ENCODE assay signal across 8 mouse cellular contexts in the genomic region with DNA sequence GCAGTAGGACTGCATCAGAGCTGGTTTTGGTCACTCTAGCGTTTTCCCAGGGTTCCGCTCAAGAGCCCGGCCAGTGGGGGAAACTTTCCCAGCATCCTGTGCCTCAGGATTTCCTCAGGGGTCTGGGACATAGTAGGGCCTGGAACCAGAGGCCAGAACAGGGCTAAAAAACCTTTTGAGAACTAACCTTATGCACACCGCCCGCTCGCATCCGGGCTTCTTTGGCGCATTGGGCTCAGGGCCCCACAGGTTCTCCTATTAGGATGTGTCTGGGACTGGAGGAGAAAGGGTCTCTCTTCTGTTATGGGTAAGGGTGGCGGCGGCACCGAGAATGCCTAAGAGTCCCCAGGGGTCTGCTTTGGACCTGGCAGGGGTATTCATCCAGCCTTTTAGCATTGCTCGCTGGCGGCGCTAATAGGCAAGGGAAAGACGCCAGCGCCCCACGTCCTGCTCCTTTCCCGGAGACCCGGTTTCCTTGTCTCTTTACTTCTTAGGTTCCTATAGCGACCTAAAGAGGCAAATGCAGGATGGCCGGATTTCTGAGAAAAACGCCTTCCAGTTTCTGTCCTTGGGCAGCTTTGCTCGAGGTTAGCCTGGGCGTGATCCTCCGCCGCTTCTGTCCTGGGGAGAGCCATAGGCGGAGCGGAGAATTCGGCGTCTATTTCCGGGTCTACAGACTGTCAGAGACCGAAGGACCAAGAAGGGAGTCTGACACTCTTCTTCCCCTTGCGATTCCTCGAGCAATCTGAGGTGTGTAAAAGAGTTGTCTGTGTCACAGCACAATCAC. TPM values are rescaled to one million over a fixed set of nuclear protein-coding genes. Genes with fewer than 3 reads are reported as not detected.
DNase-seq lines count a peak whose midpoint lies in the region; ATAC-seq and TF ChIP-seq lines count a peak whose summit lies in the region.

No protein-coding gene starts in this region.

- peak overlapping the region; percentile 1; the same call in 1 of the 2 replicates for H3K4me2 ChIP-seq in embryonic facial prominence, embryonic 15.5 days (replicated peaks)
- peak overlapping the region; percentile 27 for H3K4me2 ChIP-seq in neural tube, embryonic 11.5 days (ENCODE audit: low read depth)

- H3K9ac ChIP-seq in embryonic facial prominence, embryonic 15.5 days = no peak overlapping the region
- H3K9ac ChIP-seq in neural tube, embryonic 11.5 days (ENCODE audit: low read length) = no peak overlapping the region

- no peak overlapping the region for H3K27ac ChIP-seq in kidney, adult 2 months (ENCODE audit: insufficient read depth, low read depth, low read length)
- H3K27ac ChIP-seq in embryonic facial prominence, embryonic 15.5 days (replicated peaks) = no peak overlapping the region
- no peak overlapping the region for H3K27ac ChIP-seq in limb, embryonic 10.5 days
- no peak overlapping the region for H3K27ac ChIP-seq in neural tube, embryonic 11.5 days (ENCODE audit: low read depth, low read length)

- DNase-seq in kidney, adult 2 months = no peak
- no peak for DNase-seq in kidney, adult 11 months
- peak; percentile 44 for DNase-seq in limb, embryonic 10.5 days (ENCODE audit: low spot score)
- no peak for DNase-seq in neural tube, embryonic 11.5 days (ENCODE audit: low spot score)
- no peak for DNase-seq in left cerebral cortex, adult 9 months (ENCODE audit: low spot score in 2 of 2)
- no peak for DNase-seq in right cerebral cortex, postnatal 4 days
- no peak for DNase-seq in right cerebral cortex, postnatal 25 days

- TF ChIP-seq POLR2A in kidney, adult 2 months (IDR thresholded peaks at IDR 0.05; ENCODE audit: low read depth, low read length) = no peak

- no peak for ATAC-seq in embryonic facial prominence, embryonic 15.5 days (ENCODE audit: insufficient number of reproducible peaks, low FRiP score, low TSS enrichment, low read depth)
- ATAC-seq in neural tube, embryonic 11.5 days (ENCODE audit: insufficient read depth, low FRiP score, low TSS enrichment) = no peak

- 3% methylated on average over 34 of the region's 34 CpGs for WGBS in kidney, adult 2 months
- WGBS in embryonic facial prominence, embryonic 15.5 days = under 1% methylated on average over 34 of the region's 34 CpGs
- WGBS in limb, embryonic 10.5 days = 1% methylated on average over 34 of the region's 34 CpGs
- under 1% methylated on average over 34 of the region's 34 CpGs for WGBS in neural tube, embryonic 11.5 days

- no peaks in the 10 kb centered on the region for H3K4me1 ChIP-seq in kidney, adult 2 months (ENCODE audit: control insufficient read depth, insufficient read depth, low read length)
- H3K4me1 ChIP-seq in embryonic facial prominence, embryonic 15.5 days = peaks cover 8% of the 10 kb centered on the region
- peaks cover 15% of the 10 kb centered on the region for H3K4me1 ChIP-seq in limb, embryonic 10.5 days
- H3K4me1 ChIP-seq in neural tube, embryonic 11.5 days (ENCODE audit: control insufficient read depth, insufficient read depth, low read length) = no peaks in the 10 kb centered on the region

- H3K9me3 ChIP-seq in embryonic facial prominence, embryonic 15.5 days (replicated peaks) = no peaks in the 10 kb centered on the region
- no peaks in the 10 kb centered on the region for H3K9me3 ChIP-seq in limb, embryonic 10.5 days (replicated peaks)
- no peaks in the 10 kb centered on the region for H3K9me3 ChIP-seq in neural tube, embryonic 11.5 days (ENCODE audit: control insufficient read depth, low read length)

- TF ChIP-seq CTCF in kidney, adult 2 months (conservative IDR thresholded peaks at IDR 0.05; ENCODE audit: insufficient read depth, insufficient read length, low read depth, low read length) = no peak

- H3K4me3 ChIP-seq in kidney, adult 2 months (ENCODE audit: insufficient read depth, low read depth, low read length) = peak overlapping the region; percentile 3; the same call in 1 of the 2 replicates
- 0 out of 2 replicates have a peak overlapping the region, but pooled peaks have one; percentile 0 for H3K4me3 ChIP-seq in embryonic facial prominence, embryonic 15.5 days (replicated peaks)
- H3K4me3 ChIP-seq in limb, embryonic 10.5 days = 0 out of 2 replicates have a peak overlapping the region, but pooled peaks have one; percentile 12
- H3K4me3 ChIP-seq in neural tube, embryonic 11.5 days (ENCODE audit: low read depth, low read length) = 0 out of 2 replicates have a peak overlapping the region, but pooled peaks have one; percentile 1

- H3K36me3 ChIP-seq in kidney, adult 2 months (ENCODE audit: control insufficient read depth, insufficient read depth, low read length) = no peaks in the 10 kb centered on the region
- H3K36me3 ChIP-seq in embryonic facial prominence, embryonic 15.5 days = no peaks in the 10 kb centered on the region
- H3K36me3 ChIP-seq in limb, embryonic 10.5 days = no peaks in the 10 kb centered on the region
- H3K36me3 ChIP-seq in neural tube, embryonic 11.5 days (ENCODE audit: control insufficient read depth, insufficient read depth, low read length) = no peaks in the 10 kb centered on the region

- H3K27me3 ChIP-seq in kidney, adult 2 months (replicated peaks; ENCODE audit: control insufficient read depth, insufficient read depth, low read length) = peaks cover 3% of the 10 kb centered on the region; the same call in 1 of the 2 replicates
- peaks cover 77% of the 10 kb centered on the region for H3K27me3 ChIP-seq in embryonic facial prominence, embryonic 15.5 days
- H3K27me3 ChIP-seq in limb, embryonic 10.5 days (ENCODE audit: low read depth, poor library complexity, severe bottlenecking) = peaks cover 82% of the 10 kb centered on the region
- peaks cover 72% of the 10 kb centered on the region for H3K27me3 ChIP-seq in neural tube, embryonic 11.5 days (ENCODE audit: control insufficient read depth, insufficient read depth, low read length)

RNA-seq across cellular contexts. Expression of gene Bsx, which starts 2.4 kb away (rescaled TPM):
- polyA plus RNA-seq in kidney, adult 2 months (2012; rRNA removed) = not detected in 2 replicates
- polyA plus RNA-seq in embryonic facial prominence, embryonic 15.5 days (2015; fragmentation: Nextera tagmentation; extraction: Ambion mirVana) = not detected in 2 replicates
- polyA plus RNA-seq in limb, embryonic 10.5 days (2016; fragmentation: Nextera tagmentation; extraction: Ambion mirVana) = not detected in 2 replicates
- polyA plus RNA-seq in neural tube, embryonic 11.5 days (2014; fragmentation: Nextera tagmentation; extraction: Ambion mirVana) = not detected in 2 replicates
